Mouse (Mus musculus) embryonic fibroblast, embryonic 13.5 days (primary cell): ENCODE results near the gene Tmem206.

Experiments
- CTCF ChIP-seq: IDR thresholded peaks from 2 replicates; pipeline ENCODE4 v1.5.1; 2011; ENCODE audit warnings: mild to moderate bottlenecking, control low read depth, low read length, moderate library complexity, borderline replicate concordance; ENCODE audit not compliant: insufficient read depth
- POLR2A ChIP-seq: IDR thresholded peaks from 2 replicates; pipeline ENCODE4 v1.6.1; 2011; ENCODE audit warnings: low read depth, mild to moderate bottlenecking, control low read depth, low read length, moderate library complexity

GRCm38 (mm10) chr1:191348592-191348991 lies 22.9 kb downstream of the Tmem206 start:
- no peak for TF ChIP-seq CTCF
- no peak for TF ChIP-seq POLR2A
